Mouse (Mus musculus): Measurements from ENCODE around the gene Mpz.
A peak's percentile ranks its signal among the peaks of the same experiment; 100 is the strongest.
"Not testable (repeated sequence)": the region's sequence is repeated elsewhere in the genome, so short reads cannot be mapped to it uniquely, and the experiment has no call there.

Gene Mpz

GRCm38 (mm10) chr1:171130971-171131370 lies 19.5 kb upstream of the Mpz start:
- DNase-seq: no peak

DNA sequence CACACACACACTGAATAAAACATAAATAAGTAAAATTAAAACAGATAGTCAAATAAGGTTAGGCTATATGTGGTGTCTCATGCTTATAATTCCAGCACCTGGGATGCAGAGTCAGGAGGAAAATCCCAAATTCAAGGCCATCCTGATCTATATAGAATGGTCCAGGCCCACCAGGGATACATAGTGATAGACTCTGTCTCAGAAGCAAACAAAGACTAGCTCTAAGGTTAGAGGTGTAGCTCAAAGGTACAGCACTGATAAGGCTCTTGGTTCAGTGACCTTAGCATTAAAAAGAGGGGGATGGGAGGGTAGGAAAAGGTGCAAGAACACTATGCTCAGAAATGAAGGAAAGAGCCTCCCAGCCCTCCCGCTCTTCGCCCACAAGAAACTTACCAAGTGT lies 14.9 kb upstream of the Mpz start:
- no peak for DNase-seq

- not testable (repeated sequence) for DNase-seq
Observed at GRCm38 (mm10) chr1:171137486-171138155, 12.9 kb upstream of the Mpz start.

DNA sequence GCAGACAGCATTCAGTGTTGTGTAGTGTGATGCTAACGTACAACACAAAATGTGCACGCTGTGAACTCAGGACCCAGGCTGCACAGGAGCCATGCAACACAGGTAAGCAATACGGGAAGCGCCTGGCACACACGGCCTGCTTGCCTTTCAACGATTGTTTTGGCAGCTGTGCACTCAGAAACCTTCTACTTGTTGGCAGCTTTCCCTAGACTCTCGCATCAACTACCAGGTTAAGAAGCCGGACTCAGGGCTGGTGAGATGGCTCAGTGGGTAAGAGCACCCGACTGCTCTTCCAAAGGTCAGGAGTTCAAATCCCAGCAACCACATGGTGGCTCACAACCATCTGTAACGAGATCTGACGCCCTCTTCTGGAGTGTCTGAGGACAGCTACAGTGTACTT lies 7.5 kb upstream of the Mpz start:
- DNase-seq: not testable (repeated sequence)

- DNase-seq: peak; percentile 38 to 62
Observed at GRCm38 (mm10) chr1:171150838-171151391, 404 bp downstream of the Mpz start.

DNA sequence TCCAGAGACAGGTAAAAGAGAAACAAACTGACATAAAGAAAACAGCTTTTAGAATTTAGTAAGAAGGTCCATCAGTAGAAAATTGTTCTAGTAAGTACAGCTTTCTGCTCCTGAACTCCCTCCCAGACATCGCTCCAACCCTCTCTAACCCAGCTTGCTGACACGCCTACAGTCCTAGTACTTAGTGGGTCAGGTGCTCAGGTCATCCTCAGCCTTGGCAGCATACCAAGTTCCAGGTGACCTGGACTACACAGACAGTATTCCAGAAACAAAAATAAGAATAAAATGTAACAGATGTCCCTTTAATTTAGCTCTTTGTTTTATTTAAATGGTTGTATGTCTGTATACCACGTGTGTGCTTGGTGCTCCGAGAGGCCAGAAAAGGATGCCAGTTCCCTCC lies 1.5 kb downstream of the Mpz start:
- peak in 1 of 2 experiments; percentile 16 for DNase-seq

- DNase-seq: no peak
Observed at GRCm38 (mm10) chr1:171156644-171157043, 6.1 kb downstream of the Mpz start.

DNA sequence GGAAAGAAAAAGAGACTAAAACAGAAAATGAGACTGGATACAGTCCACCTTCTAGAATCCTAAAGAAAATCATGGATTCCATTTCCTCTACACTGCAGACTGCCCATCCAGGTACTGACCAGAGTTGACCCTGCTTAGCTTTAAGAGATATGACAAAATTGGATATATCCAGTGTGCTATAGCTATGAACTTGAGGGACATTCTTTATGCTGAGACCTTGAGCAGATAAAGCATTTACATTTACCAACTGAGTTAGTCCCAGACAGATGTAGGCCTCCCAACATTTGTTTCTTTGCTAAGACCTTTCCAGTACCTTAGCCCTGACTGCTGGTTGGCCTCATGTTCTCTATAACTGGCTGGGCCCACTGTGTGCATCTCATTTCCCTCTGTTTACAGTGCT lies 7.5 kb downstream of the Mpz start:
- no peak for DNase-seq

GRCm38 (mm10) chr1:171159485-171159975 lies 9.0 kb downstream of the Mpz start:
- no peak for DNase-seq

DNA sequence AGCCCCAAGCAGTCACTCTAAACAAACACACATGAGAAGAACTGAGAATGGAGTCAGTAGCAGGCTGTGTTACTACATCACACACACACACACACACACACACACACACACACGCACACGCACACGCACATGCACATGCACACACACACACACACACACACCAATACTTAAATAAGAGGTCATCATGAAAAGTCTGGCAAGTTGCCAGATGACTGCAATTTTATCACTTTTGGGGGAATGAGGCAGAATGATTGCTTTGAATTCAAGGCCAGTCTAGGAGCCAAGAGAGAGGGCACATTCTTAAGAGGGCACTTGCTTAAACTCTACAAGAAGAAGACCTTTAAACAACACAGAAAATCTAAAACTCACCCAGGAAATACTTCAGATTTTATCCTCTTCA lies 12.0 kb downstream of the Mpz start:
- DNase-seq: no peak

DNA sequence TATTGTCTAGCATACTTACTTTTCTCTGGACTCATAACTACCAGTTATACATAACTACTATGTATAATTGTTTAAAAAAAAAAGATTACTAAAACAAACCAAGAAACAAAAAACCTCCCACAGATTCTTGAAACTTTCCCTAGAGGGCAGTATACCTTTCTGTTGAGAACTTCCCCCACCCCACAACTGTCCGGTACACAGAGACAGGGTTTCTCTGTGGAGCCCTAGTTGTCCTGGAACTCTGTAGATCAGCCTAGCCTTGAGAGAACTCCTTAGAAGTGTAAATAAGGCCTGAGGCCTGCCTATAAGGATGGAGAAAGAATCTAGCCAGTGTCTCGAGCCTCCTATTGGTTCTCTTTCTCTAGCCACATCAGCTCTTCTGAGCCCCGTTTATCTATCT lies 13.7 kb downstream of the Mpz start:
- DNase-seq: no peak

DNA sequence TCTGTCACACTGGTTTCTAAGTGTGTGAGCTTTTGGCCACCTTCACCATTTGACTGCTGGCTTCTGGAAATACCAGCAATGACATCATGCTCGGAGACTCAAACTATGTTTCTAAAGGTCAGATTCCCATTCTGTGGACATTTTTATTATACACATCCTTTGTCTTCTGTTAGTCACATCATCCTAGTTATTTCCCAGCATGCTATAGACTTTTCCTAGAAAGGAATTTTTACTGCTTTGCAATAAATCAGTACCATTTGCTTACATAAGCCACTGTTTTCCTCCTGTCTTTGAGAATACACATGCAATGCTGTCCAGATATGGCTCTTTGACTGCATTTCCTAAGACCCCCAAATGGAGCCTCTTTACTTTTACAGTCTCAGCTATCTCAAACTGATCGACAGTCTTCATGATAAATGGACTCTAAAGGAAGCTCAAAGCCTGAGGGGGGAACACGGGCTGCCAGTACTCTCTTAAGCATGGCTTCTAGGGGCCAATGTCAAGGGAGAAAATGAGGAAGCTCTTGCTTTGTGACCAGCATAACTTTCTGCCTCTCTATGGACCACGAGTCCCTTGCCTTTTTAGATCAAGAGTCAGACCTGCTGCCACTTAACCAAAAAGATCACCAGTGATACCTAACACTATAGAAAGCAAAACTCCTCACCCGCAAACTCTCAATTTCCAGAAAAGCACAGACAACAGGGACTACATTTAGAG lies 15.3 kb downstream of the Mpz start:
- DNase-seq: no peak

- DNase-seq: no peak
Observed at GRCm38 (mm10) chr1:171168906-171169305, 18.4 kb downstream of the Mpz start.

DNA sequence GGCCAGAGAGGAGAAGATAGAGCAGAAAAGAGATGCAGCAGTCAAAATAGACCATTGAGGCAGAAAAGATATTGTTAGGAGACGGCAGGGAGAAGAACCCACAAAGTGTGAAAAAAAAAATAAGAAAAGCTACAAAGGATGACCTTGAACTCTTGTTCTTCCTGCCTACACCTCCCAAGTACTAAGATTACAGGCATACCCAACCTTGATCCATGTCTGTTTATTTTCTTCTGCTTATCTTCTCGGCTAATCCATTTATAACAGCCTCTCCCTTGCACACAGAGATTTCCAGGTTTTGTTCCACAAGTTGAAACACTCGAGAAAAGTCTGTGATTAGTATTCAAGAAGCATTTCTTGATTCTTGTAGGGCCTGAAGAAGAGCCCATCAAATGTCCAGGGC lies 19.4 kb downstream of the Mpz start:
- DNase-seq: no peak

GRCm38 (mm10) chr1:171171138-171171537 lies 20.6 kb downstream of the Mpz start:
- DNase-seq: no peak

- no peak for DNase-seq
Observed at GRCm38 (mm10) chr1:171172779-171173178, 22.3 kb downstream of the Mpz start.

- no peak for DNase-seq
Observed at GRCm38 (mm10) chr1:171179487-171180171, 29.1 kb downstream of the Mpz start.

DNA sequence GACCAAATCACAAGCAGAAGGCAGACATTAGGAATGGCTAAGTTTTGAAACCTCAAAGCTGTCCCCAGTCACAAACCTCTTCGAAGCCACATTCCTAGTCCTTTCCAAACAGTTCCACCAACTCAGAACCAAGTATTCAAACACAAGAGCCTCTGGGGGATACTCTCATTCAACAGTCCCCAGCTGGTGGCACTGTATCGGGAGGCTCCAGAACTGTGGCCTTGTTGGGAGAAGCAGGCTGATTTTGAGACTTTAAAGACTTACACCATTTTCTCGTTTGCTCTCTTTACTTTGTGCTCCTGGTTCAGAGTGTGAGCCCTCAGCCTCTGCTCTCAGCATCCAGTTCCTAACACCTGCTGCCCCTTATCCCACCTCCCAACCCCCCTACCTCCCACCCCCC lies 32.5 kb downstream of the Mpz start:
- DNase-seq: no peak

- no peak for DNase-seq
Observed at GRCm38 (mm10) chr1:171183620-171184019, 33.1 kb downstream of the Mpz start.

DNA sequence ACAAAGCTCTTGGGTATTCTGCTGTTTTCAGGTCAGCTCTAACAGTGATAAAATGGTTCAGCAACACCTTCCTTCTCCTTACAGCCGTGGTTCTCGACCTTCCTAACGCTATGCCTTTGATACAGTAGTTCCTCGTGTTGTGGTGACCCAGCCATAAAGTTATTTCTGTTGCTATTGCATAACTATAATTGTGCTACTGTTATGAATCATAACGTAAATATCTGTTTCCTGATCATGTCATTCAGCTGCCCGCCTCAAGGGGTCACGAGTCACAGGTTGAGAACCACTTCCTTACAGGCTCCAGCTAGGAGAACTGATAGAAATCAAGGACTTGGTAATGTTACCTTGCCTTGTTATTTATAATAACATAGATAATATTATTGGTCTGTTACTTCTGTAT lies 33.8 kb downstream of the Mpz start:
- no peak for DNase-seq

DNA sequence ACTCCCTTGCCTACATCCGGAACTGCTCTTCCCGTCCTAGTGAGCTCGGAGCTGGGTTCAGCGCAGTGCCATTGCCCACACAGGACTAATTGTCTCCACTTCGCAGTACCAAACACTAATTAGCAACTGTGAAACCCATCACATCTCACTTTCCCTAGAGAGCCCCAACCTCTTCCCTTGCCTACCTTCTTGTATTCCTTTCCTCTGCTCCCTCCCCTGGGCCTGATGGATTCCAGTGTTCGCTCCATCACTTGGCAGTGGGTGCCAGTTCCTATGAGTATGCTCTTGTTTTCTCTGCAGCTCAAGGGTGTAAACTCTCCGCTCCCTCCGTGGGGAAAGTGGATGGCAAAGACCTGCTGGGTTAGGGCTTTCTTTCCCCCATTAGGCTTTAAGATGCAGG lies 35.1 kb downstream of the Mpz start:
- no peak for DNase-seq

GRCm38 (mm10) chr1:171187851-171188700 lies 37.6 kb downstream of the Mpz start:
- DNase-seq: no peak

DNA sequence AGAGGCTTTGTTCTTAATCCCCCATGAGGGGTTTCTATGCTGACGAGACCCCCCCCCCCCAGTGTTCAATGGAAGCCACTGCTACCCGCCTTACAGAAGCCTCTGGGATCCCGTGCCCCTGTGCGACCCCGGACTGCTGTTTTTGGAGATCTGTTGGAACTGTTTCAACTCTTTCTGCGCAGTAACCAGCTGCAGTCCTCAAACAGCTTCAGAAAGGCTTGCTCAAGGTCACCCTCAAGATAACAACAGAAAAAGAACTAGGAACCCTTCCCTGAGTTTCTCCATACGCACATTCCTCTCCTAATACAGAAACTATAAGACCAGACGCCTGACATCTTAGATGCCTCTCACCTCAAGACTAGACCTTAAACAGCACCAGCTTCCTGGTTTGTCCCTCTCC lies 38.5 kb downstream of the Mpz start:
- DNase-seq: no peak

All from cerebellum, postnatal 14 days (tissue).